Mouse (Mus musculus) embryonic fibroblast, embryonic 13.5 days (primary cell): ENCODE measurements around the gene Mbnl2. TPM values are rescaled to one million over a fixed set of nuclear protein-coding genes. Genes with fewer than 3 reads are reported as not detected.

Experiments used
- H3K27ac ChIP-seq: 2 replicates; pipeline ENCODE4 v1.5.1; 2012; ENCODE audit warnings: low read length, control low read depth, inconsistent platforms; ENCODE audit not compliant: insufficient read depth
- H3K4me1 ChIP-seq: 2 replicates; pipeline ENCODE4 v1.6.1; 2011; ENCODE audit warnings: low read length; ENCODE audit not compliant: control insufficient read depth, insufficient read depth
- H3K4me3 ChIP-seq: 2 replicates; pipeline ENCODE4 v1.5.1; 2011; ENCODE audit warnings: mild to moderate bottlenecking, control low read depth, low read length; ENCODE audit not compliant: insufficient read depth
- CTCF ChIP-seq: IDR thresholded peaks from 2 replicates; pipeline ENCODE4 v1.5.1; 2011; ENCODE audit warnings: mild to moderate bottlenecking, control low read depth, low read length, moderate library complexity, borderline replicate concordance; ENCODE audit not compliant: insufficient read depth
- POLR2A ChIP-seq: IDR thresholded peaks from 2 replicates; pipeline ENCODE4 v1.6.1; 2011; ENCODE audit warnings: low read depth, mild to moderate bottlenecking, control low read depth, low read length, moderate library complexity
- polyA plus RNA-seq: library from polyadenylated mRNA; stranded (reverse); fragments of >200 nt; gene quantifications from 2 replicates; pipeline ENCODE4 v1.2.4, GENCODE M21; 2011; ENCODE audit warnings: low read depth; ENCODE audit not compliant: missing spikeins, insufficient read length

Gene Mbnl2
- polyA plus RNA-seq, 1 experiment: 207 TPM

DNA sequence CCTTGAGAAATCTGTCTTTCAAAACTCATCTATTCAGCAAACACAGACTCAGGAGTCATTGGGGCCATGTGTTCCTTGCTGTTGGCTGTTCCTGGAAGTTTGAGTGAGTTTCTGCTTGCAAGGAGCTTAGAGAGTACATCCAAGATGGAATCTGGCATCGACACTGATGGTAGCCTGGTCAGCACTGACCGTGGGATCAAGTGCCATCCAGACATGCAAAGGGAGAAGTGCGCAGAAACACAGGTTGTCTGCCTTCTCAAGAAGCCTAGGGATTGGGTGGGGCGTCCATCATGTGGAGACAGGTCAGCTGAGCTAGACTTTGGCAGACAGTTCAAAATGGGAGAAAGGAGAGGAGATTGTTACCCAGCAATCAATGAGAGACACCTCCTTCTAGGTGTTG is 89.6 kb downstream of the Mbnl2 start:
- H3K4me1 ChIP-seq: peaks cover 8% of the 10 kb centered on the region
- H3K27ac ChIP-seq: no peak overlapping the region
- TF ChIP-seq POLR2A: no peak
- TF ChIP-seq CTCF: no peak
- no peak overlapping the region for H3K4me3 ChIP-seq

- H3K4me1 ChIP-seq: peaks cover 19% of the 10 kb centered on the region
- TF ChIP-seq CTCF: no peak
- TF ChIP-seq POLR2A: no peak
- H3K4me3 ChIP-seq: no peak overlapping the region
- no peak overlapping the region for H3K27ac ChIP-seq
Observed at GRCm38 (mm10) chr14:120366962-120367361, 91.5 kb downstream of the Mbnl2 start.

DNA sequence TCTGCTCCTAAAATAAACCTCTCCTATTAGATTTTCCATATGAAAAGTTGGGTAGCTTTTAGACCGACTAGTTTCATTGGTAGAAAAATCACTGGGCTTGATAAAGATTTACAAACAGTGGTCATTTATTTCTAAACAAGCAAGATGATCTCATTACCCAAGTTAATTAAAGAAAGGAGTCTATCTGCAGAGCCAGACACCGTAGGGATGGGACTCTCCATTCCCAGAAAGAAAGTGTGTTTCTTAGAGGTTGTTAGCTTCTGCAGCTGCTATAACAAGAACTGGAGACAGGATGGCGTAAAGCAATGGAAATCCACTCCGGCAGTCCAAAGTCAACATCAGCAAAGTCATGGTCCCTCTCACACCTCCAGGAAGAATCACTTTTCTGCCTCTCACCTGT is 92.1 kb downstream of the Mbnl2 start:
- peaks cover 23% of the 10 kb centered on the region for H3K4me1 ChIP-seq
- H3K27ac ChIP-seq: no peak overlapping the region
- H3K4me3 ChIP-seq: no peak overlapping the region
- TF ChIP-seq CTCF (no peak), POLR2A (no peak)

- Histone ChIP-seq H3K27ac (peak overlapping the region; percentile 19; the same call in 1 of the 2 replicates), H3K4me3 (no peak overlapping the region), H3K4me1 (peaks cover 26% of the 10 kb centered on the region)
- TF ChIP-seq CTCF (no peak), POLR2A (no peak)
Observed at GRCm38 (mm10) chr14:120368456-120368855, 93.0 kb downstream of the Mbnl2 start.

DNA sequence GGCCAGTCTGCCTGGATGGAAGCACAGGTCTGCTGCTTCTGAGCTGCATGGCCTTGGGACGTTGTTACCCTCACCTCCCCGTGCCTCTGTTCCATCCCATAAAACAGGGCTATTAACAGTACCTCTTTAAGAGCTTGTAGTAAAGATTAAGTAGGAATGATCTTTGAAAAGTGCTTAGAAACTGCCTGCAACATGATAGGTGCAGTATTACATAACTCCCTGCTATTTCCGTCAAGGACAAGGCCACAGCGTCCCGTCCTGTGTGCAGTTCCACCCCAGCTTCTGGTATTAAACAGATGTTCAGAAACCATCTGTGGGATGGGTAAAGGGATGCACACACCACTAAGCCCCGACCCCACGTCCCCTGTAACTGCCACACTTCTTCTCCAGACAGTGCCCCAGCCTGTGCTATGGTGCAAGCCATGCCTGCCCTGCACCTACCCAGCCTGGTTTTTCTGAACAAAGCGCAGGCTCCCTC is 93.5 kb downstream of the Mbnl2 start:
- 0 out of 2 replicates have a peak overlapping the region, but pooled peaks have one; percentile 19 for H3K27ac ChIP-seq
- no peak overlapping the region for H3K4me3 ChIP-seq
- H3K4me1 ChIP-seq: peaks cover 30% of the 10 kb centered on the region
- no peak for TF ChIP-seq CTCF
- no peak for TF ChIP-seq POLR2A

GRCm38 (mm10) chr14:120370044-120370443 is 94.6 kb downstream of the Mbnl2 start:
- Histone ChIP-seq H3K4me3 (no peak overlapping the region), H3K27ac (no peak overlapping the region), H3K4me1 (peaks cover 35% of the 10 kb centered on the region)
- TF ChIP-seq CTCF: no peak
- TF ChIP-seq POLR2A: no peak

- H3K4me3 ChIP-seq: no peak overlapping the region
- no peak for TF ChIP-seq CTCF
- no peak for TF ChIP-seq POLR2A
- peaks cover 37% of the 10 kb centered on the region for H3K4me1 ChIP-seq
- no peak overlapping the region for H3K27ac ChIP-seq
Observed at GRCm38 (mm10) chr14:120370631-120371030, 95.2 kb downstream of the Mbnl2 start.

DNA sequence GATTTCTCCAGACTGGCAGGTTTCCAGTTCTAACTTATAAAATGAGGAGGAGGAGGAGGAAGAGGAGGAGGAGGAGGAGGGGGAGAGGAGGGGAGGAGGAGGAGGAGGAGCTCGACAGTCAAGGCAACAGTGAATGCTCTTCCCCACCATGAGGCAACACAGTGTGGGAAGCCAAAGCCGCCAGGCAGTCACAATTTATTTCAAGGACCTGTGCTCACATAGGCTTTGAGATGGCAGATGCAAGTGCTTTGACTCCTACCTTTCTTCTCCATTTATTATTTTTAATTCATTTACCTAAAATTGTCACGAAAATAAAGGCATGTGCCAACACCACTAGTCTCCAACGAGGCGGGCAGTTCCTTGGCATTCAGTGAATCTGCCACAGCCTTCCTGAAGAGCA is 95.7 kb downstream of the Mbnl2 start:
- no peak overlapping the region for H3K27ac ChIP-seq
- peaks cover 39% of the 10 kb centered on the region for H3K4me1 ChIP-seq
- no peak overlapping the region for H3K4me3 ChIP-seq
- TF ChIP-seq CTCF (no peak), POLR2A (no peak)

GRCm38 (mm10) chr14:120373026-120374024 is 97.9 kb downstream of the Mbnl2 start:
- Histone ChIP-seq H3K27ac (peak overlapping the region; percentile 77), H3K4me1 (peaks cover 42% of the 10 kb centered on the region), H3K4me3 (no peak overlapping the region)
- TF ChIP-seq POLR2A (no peak), CTCF (no peak)

DNA sequence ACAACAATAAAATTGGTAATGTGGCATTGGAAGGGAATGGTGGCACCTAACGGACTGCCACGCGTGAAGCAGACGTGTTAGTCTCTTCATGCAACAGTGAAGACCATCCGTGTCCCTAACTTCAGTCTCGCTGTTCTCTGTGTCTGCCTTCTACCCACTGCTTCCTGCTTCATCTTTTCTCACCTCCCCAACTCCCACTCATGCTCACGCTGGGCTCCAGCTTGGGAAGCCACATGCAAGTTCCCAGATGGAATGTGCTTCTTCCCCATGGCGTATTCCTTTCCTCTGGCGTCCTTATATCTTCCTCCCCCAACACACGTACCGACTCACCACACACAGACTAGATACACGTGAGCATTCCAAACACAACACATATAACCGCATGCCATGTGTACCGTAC is 99.3 kb downstream of the Mbnl2 start:
- H3K4me1 ChIP-seq: peaks cover 39% of the 10 kb centered on the region
- no peak for TF ChIP-seq POLR2A
- no peak overlapping the region for H3K4me3 ChIP-seq
- H3K27ac ChIP-seq: no peak overlapping the region
